Mouse (Mus musculus): ENCODE results near the gene Sec22c. TPM values are rescaled to one million over a fixed set of nuclear protein-coding genes. Genes with fewer than 3 reads are reported as not detected.
A peak's percentile ranks its signal among the peaks of the same experiment; 100 is the strongest.

Gene Sec22c
- polyA plus RNA-seq, 1 experiment from 2014 or later, result 18.2 TPM

GRCm38 (mm10) chr9:121664104-121664503 is 41.2 kb downstream of the Sec22c start:
- Histone ChIP-seq H3K4me3 (no peak overlapping the region), H3K4me1 (replicated peaks) (peaks cover 32% of the 10 kb centered on the region), H3K27ac (no peak overlapping the region), H3K9me3 (no peaks in the 10 kb centered on the region), H3K27me3 (ENCODE audit: insufficient read depth, poor library complexity, severe bottlenecking) (peaks cover 36% of the 10 kb centered on the region), H3K36me3 (no peaks in the 10 kb centered on the region)
- no peak for DNase-seq (ENCODE audit: low spot score)
- WGBS, result 87% methylated on average over 5 of the region's 5 CpGs

- no peak overlapping the region for H3K4me3 ChIP-seq
- H3K9me3 ChIP-seq, result no peaks in the 10 kb centered on the region
- no peaks in the 10 kb centered on the region for H3K36me3 ChIP-seq
- H3K27ac ChIP-seq, result no peak overlapping the region
- peaks cover 30% of the 10 kb centered on the region for H3K27me3 ChIP-seq (ENCODE audit: insufficient read depth, poor library complexity, severe bottlenecking)
- no peak for DNase-seq (ENCODE audit: low spot score)
- WGBS, result 76% methylated on average over 6 of the region's 6 CpGs
- peaks cover 25% of the 10 kb centered on the region for H3K4me1 ChIP-seq (replicated peaks)
These were observed 41.8 kb downstream of the Sec22c start for GRCm38 (mm10) chr9:121663467-121663866.

- no peaks in the 10 kb centered on the region for H3K9me3 ChIP-seq
- no peak overlapping the region for H3K27ac ChIP-seq
- no peaks in the 10 kb centered on the region for H3K27me3 ChIP-seq (ENCODE audit: insufficient read depth, poor library complexity, severe bottlenecking)
- no peaks in the 10 kb centered on the region; the same call in 1 of the 2 replicates for H3K4me1 ChIP-seq (replicated peaks)
- no peak for DNase-seq (ENCODE audit: low spot score)
- no peaks in the 10 kb centered on the region for H3K36me3 ChIP-seq
- H3K4me3 ChIP-seq, result no peak overlapping the region
- 82% methylated on average over 7 of the region's 7 CpGs for WGBS
These were observed 45.5 kb downstream of the Sec22c start for GRCm38 (mm10) chr9:121659791-121660190.

DNA sequence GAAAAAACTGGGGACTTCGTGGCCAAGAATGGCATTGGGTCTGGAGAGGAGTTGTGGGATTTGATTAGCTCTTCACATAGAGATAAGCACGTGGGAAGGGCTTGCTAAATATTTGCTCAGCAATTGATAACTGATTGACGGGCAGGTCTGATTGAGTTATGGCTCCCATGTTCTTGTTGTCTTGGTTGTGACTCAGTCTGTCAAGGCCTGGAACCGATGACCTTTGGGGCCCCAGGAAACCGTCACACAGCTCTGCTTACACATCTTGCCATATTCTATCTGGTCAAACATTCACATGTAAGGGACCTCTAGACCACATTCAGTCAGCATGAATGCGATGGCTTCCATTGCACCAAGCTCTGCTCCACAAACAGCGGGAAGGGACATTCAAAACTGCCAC is 47.0 kb downstream of the Sec22c start:
- H3K4me1 ChIP-seq (replicated peaks), result no peaks in the 10 kb centered on the region; the same call in 1 of the 2 replicates
- 83% methylated on average over 7 of the region's 7 CpGs for WGBS
- no peak for DNase-seq (ENCODE audit: low spot score)
- H3K27ac ChIP-seq, result no peak overlapping the region
- no peaks in the 10 kb centered on the region for H3K9me3 ChIP-seq
- H3K27me3 ChIP-seq (ENCODE audit: insufficient read depth, poor library complexity, severe bottlenecking), result 0 out of 2 replicates have a peak, but pooled peaks cover under 1% of the 10 kb centered on the region
- H3K4me3 ChIP-seq, result no peak overlapping the region
- no peaks in the 10 kb centered on the region for H3K36me3 ChIP-seq

GRCm38 (mm10) chr9:121657143-121657542 is 48.1 kb downstream of the Sec22c start:
- Histone ChIP-seq H3K9me3 (no peaks in the 10 kb centered on the region), H3K4me1 (replicated peaks) (no peaks in the 10 kb centered on the region; the same call in 1 of the 2 replicates), H3K36me3 (no peaks in the 10 kb centered on the region), H3K27me3 (ENCODE audit: insufficient read depth, poor library complexity, severe bottlenecking) (0 out of 2 replicates have a peak, but pooled peaks cover 3% of the 10 kb centered on the region), H3K27ac (no peak overlapping the region), H3K4me3 (no peak overlapping the region)
- 77% methylated on average over 13 of the region's 13 CpGs for WGBS
- no peak for DNase-seq (ENCODE audit: low spot score)

- H3K36me3 ChIP-seq, result no peaks in the 10 kb centered on the region
- H3K4me3 ChIP-seq, result no peak overlapping the region
- WGBS, result 86% methylated on average over 5 of the region's 5 CpGs
- H3K9me3 ChIP-seq, result no peaks in the 10 kb centered on the region
- DNase-seq (ENCODE audit: low spot score), result no peak
- no peak overlapping the region for H3K27ac ChIP-seq
- 0 out of 2 replicates have a peak, but pooled peaks cover 3% of the 10 kb centered on the region for H3K27me3 ChIP-seq (ENCODE audit: insufficient read depth, poor library complexity, severe bottlenecking)
- no peaks in the 10 kb centered on the region; the same call in 1 of the 2 replicates for H3K4me1 ChIP-seq (replicated peaks)
These were observed 49.0 kb downstream of the Sec22c start for GRCm38 (mm10) chr9:121656322-121656721.

GRCm38 (mm10) chr9:121653668-121654067 is 51.6 kb downstream of the Sec22c start:
- no peak for DNase-seq (ENCODE audit: low spot score)

GRCm38 (mm10) chr9:121647026-121647425 is 58.3 kb downstream of the Sec22c start:
- Histone ChIP-seq H3K4me1 (replicated peaks) (peaks cover 14% of the 10 kb centered on the region), H3K9me3 (no peaks in the 10 kb centered on the region), H3K4me3 (no peak overlapping the region), H3K36me3 (no peaks in the 10 kb centered on the region), H3K27me3 (ENCODE audit: insufficient read depth, poor library complexity, severe bottlenecking) (peaks cover 32% of the 10 kb centered on the region), H3K27ac (no peak overlapping the region)
- DNase-seq (ENCODE audit: low spot score), result no peak
- 82% methylated on average over 7 of the region's 7 CpGs for WGBS

More at GRCm38 (mm10) chr9:121653668-121654067, 51.6 kb downstream of the Sec22c start:
- Histone ChIP-seq H3K27me3 (ENCODE audit: insufficient read depth, poor library complexity, severe bottlenecking) (0 out of 2 replicates have a peak, but pooled peaks cover 3% of the 10 kb centered on the region), H3K36me3 (no peaks in the 10 kb centered on the region), H3K9me3 (no peaks in the 10 kb centered on the region), H3K4me1 (replicated peaks) (no peaks in the 10 kb centered on the region; the same call in 1 of the 2 replicates), H3K27ac (no peak overlapping the region), H3K4me3 (no peak overlapping the region)
- 90% methylated on average over 10 of the region's 10 CpGs for WGBS

GRCm38 (mm10) chr9:121644855-121645254 is 60.4 kb downstream of the Sec22c start:
- no peak for DNase-seq (ENCODE audit: low spot score)
- 75% methylated on average over 3 of the region's 3 CpGs for WGBS

DNA sequence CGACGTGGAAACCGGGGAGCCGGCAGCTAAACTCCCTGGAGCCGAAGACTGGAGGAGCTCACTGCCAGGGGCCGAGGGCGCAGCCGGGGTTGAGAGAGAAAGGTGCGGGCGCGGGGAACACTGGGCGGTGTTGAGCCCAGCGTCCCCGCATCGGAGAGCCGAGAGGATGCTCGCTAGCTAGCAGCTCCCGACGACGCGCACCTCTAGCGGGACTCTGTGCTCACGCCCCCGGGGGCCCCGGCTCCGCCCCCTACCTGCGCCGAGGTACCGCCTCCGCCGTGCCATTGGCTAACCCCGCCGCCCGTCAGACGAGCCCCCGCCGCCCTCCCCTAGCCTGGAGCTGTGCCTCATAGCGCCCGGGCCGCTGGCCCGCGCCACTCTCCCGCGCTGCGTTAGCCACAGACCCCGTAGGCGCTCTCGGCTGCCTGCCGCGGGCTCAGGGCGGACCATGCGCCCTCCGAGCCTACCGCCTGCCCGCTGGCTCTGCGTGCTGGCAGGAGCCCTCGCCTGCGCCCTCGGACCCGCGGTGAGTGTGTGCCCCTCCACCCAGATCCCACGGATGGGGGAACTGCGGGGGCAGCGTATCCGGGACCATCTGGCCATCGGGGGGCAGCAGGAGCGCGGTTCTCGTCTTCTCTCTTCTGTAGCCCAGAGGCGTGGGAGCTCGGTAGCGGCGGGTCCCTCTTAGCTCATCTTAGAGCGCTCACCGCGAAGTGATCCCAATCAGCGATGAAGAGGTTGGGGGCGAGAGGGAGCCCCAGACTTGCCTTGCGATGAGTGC is 62.7 kb downstream of the Sec22c start, which contains the start of gene Vipr1:
Gene Vipr1 (plus strand): TSS at position 316 of the 781 bp plus-strand sequence.
- Histone ChIP-seq H3K27ac (peak within 1 kb of the TSS; percentile 78), H3K27me3 (ENCODE audit: insufficient read depth, poor library complexity, severe bottlenecking) (peaks cover 76% of the 10 kb centered on the region)

More at GRCm38 (mm10) chr9:121644855-121645254, 60.4 kb downstream of the Sec22c start:
- Histone ChIP-seq H3K27me3 (ENCODE audit: insufficient read depth, poor library complexity, severe bottlenecking) (peaks cover 53% of the 10 kb centered on the region), H3K36me3 (no peaks in the 10 kb centered on the region), H3K4me1 (replicated peaks) (peaks cover 23% of the 10 kb centered on the region), H3K27ac (no peak overlapping the region), H3K4me3 (no peak overlapping the region), H3K9me3 (no peaks in the 10 kb centered on the region)

DNA sequence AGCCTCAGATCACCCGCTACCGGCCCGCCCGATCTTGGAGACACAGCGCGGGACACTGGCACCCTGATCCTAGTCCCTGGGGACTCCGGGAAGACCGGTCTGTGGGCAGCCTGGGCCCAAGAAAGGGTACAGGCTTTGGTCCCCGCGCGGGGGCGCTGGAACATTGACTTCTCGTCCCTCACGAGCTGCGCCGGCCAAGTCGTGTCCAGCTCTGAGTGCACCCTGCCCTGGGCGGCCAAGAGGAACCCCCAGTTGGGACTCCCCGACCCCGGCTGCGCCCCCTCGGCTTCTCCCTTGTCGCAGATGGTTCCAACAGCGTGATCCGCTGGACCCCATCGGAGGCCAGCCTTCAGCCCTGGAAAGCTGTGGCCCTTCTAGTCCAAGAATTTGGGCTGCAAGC is 63.3 kb downstream of the Sec22c start, which contains the start of gene Lyzl4:
Gene Lyzl4 (minus strand): TSS at position 96 of the 400 bp plus-strand sequence.
- Histone ChIP-seq H3K27me3 (ENCODE audit: insufficient read depth, poor library complexity, severe bottlenecking) (peaks cover 79% of the 10 kb centered on the region), H3K27ac (peak within 1 kb of the TSS; percentile 78), H3K4me1 (replicated peaks) (peaks cover 23% of the 10 kb centered on the region), H3K9me3 (no peaks in the 10 kb centered on the region), H3K36me3 (no peaks in the 10 kb centered on the region), H3K4me3 (peak within 1 kb of the TSS; percentile 62)
- peak; percentile 81 for DNase-seq (ENCODE audit: low spot score)
- under 1% methylated on average over 26 of the region's 26 CpGs for WGBS

More for the DNA sequence above, 62.7 kb downstream of the Sec22c start, which contains the start of gene Vipr1:
- Histone ChIP-seq H3K36me3 (no peaks in the 10 kb centered on the region), H3K4me3 (peak within 1 kb of the TSS; percentile 62), H3K4me1 (replicated peaks) (peaks cover 23% of the 10 kb centered on the region), H3K9me3 (no peaks in the 10 kb centered on the region)
- DNase-seq (ENCODE audit: low spot score), result peak; percentile 77
- under 1% methylated on average over 79 of the region's 79 CpGs for WGBS

- DNase-seq (ENCODE audit: low spot score), result no peak
- Histone ChIP-seq H3K4me3 (peak overlapping the region; percentile 62), H3K4me1 (replicated peaks) (peaks cover 23% of the 10 kb centered on the region), H3K36me3 (no peaks in the 10 kb centered on the region), H3K27me3 (ENCODE audit: insufficient read depth, poor library complexity, severe bottlenecking) (peaks cover 83% of the 10 kb centered on the region), H3K9me3 (no peaks in the 10 kb centered on the region), H3K27ac (peak overlapping the region; percentile 78; the same call in 1 of the 2 replicates)
- 12% methylated on average over 27 of the region's 27 CpGs for WGBS
These were observed 63.9 kb downstream of the Sec22c start for GRCm38 (mm10) chr9:121641235-121641915.
